Mouse (Mus musculus) heart, adult 11 months (tissue): ENCODE data around the gene Gsto1.

Source experiments
- DNase-seq: peaks from one replicate; pipeline ENCODE4 v3.0.0; 2022

Gsto1 gene

DNA sequence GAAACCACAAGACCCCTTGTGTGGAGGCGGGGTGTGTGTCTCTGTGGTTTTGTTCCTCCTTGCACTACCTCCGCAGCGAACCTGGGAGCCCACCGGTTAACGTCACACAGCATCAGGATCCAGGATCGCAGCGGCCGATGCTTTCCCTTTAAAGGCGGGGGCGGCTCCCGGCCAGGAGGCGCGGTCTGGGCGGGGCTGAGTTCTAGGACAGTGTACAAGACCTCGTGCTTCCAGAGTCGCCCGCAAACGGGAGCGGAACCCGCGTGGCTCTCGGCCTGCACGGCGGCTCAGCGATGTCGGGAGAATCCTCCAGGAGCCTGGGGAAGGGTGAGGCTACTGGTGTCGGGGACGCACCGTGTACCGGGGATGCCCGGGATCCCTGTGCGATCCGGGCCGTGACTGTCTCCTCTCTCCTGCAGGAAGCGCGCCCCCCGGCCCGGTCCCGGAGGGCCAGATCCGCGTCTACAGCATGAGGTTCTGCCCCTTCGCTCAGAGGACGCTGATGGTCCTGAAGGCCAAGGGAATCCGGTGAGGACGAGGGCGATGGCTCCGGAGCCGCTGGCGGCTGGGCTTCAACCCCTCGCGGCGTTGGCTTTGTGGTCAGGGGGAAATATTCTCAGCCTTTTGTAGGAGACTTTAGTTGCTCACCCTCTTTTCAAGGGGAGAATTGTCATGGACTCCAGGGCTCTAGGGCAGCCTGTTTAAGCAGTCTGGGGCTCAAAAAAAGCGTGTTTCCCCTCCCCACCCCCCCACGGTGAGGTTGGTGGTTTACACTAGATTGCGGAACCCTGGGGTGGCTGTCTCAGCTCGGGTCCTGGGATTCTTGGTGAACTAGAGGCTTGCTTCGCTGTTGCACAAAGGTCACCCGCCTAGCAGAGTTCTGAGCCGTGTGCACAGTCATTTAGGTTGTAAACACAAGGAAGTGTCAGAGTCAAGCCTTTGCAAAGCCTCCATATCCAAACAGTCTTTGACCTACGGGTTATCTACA lies at the start of gene Gsto1:
Gsto1 (plus strand) TSS at position 175 of the 988 bp plus-strand sequence.
- DNase-seq: peak; percentile 99

DNA sequence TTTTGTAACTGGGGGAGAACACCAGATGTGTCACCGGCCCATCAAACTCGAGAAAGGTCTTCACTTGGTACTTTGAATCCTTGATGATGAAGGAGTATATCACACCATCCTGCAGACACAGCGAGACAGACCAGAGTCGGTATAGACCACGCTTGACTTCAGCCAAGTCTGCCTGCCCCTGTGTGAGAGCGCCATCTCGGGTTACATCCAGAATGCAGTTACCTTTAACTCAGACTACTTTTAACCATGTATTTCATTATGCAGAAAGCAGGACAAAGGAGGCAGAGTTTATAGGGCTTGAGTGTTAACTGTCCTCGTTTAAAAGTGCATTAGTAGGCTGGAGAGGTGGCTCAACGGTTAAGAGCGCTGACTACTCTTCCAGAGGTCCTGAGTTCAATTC lies 42.7 kb upstream of the Gsto1 start:
- peak; percentile 29 for DNase-seq

DNA sequence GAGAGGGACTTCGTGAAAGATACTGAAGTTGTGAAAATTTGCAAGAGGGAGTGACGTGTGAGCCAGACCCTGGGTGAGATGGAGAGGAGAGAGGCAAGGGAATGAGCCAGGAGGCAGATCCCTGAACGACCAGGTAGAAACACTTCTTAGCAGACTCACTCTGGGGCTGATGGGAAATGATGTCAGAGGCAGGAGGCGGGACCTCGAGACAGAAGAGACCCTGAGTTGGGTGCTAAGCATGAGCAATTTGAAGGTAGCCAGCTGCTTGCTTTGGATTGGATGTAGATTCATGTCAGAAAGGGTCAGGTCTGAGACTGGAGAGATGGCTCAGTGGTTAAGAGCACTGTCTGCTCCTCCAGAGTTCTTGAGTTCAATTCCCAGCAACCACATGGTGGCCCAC lies 40.0 kb upstream of the Gsto1 start:
- peak; percentile 81 for DNase-seq

DNA sequence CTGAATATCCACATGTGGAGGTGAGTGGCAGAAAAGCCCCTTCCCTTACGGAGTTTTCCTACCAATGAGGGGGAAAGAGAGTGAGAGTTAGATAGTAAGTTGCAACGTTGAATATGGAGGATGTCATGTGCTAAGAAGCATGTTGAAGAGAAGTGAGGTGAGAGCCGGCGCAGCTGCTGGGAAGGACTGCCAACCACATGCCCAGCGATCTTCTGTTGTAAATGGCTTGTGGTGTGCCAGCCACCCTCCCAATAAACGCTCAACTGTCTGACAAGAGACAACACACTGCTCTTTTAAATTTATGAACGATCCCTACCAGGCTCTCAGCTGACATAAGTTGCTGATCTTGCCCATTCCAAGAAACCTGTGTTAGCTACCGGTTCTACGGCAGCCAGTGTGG lies 37.1 kb upstream of the Gsto1 start:
- peak; percentile 65 for DNase-seq

DNA sequence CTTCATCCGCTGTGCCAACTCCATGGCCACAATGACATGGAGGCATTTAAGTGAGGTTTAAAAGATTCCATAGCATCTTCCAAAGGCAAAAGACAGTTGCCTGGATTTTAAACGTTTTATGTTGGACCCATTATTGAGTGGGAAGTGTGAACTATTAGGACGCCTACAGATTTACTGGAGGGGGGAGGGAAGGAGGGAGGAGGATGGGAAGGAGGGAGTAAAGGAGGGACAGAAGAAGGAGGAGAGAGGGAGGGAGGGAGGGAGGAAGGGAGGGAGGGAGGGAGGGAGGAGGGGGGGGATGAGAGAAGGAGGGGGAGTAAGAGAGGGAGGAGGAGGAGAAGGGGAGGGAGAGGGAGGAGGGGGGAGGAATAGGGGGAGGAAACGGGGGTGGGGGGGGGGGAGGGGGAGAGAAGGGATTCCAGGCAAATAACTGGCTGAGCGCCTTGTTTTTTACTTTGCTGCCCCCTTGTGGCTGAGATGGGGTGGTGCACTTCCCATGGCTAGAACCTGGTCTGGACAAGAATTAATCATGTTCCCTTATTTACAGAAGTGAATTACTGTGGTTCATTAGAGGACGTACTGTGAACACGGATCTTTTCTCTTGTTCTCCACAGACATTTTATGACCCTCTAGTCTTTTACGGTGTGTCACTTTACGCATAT lies 33.8 kb upstream of the Gsto1 start:
- peak; percentile 89 for DNase-seq

DNA sequence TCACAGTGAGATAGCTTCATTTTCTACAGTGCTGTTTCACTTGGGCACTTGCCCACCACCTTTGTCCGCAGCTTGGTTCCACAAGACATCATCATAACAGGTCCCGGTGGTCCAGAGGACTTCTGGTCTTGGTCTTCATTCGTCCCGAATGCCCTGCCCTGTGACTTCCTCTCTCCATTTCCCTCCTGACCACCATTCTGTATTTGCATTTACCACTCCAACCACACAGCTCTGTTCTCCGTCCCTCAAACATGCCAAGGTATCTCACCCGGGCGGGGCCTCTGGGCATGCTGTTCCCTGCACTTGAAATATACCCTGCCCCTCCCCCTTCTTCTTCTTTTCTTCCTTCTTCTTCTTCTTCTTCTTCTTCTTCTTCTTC lies 33.3 kb upstream of the Gsto1 start:
- DNase-seq: peak; percentile 78

DNA sequence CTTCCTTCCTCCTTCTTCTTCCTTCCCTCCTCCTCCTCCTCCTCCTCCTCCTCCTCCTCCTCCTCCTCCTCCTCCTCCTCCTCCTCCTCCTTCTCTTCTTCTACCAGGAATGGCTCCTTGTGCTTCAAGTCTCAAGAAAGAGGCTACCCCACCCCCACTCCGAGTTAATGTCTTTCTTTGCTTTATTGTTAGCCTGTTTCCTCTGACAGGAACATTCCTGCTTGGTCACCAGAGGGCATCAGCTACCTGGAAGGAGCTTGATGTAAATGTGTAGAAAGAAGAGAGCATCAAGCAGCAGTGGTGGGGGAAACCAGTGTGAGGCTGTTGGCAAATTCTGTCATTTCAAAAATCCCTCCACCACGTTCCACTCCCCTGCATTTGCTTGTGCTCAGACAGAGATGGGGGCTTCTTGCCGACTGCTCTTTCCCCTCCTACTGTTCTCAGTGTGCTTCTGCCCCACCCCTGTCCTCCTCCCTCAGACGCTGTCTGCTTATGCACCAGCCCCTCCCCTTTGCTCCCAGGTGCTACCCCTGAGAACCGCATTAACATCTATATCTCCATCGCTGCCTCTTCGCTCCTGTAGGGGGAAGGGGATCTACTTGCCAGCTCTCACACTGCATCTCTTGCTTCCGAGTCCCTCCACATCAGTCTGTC lies 32.5 kb upstream of the Gsto1 start:
- peak; percentile 84 for DNase-seq

DNA sequence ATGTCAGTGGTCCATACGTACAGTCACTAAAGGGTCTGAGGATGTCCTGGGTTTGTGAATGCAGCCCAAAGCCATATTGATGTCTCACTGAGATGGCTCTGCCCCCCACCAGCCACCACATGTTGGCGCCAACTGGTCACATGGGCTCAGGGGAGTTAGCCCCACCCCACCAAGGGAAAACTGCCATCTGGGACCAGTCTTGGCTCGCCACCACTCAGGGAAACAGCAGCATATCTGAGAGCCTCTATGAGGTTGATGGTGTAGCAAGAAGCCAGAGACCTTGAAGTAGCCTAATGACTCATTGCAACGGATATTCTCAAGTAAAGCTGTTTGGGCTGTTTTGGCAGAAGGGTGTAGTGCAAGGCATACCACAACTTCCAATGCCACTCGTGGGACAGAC lies 30.7 kb upstream of the Gsto1 start:
- DNase-seq: peak; percentile 80

DNA sequence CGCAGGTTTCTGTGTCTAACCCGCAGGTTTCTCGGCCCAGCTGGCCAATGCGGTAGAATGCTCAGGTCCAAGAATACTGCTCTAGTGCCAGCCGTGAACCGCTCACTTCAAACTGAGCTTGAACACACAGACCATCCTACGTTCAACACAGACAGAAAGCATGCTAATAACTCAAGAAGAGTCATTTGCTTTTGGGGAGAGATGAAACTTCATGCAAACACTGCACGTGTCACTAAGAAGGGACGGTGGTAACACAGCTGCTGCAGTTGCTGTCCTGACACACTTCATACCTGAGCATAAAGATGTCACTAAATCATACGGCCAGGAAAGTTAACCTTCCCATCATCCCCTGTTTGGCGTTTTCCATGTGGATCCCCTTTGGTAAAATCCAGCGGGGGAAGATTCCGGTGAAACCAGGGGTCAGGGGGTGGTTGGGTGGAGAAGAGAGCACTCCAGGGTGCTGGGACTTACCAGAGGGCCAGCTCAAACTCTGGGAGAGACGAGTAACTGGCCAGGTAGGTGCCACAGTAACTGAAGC lies 24.8 kb upstream of the Gsto1 start:
- DNase-seq: peak; percentile 74

DNA sequence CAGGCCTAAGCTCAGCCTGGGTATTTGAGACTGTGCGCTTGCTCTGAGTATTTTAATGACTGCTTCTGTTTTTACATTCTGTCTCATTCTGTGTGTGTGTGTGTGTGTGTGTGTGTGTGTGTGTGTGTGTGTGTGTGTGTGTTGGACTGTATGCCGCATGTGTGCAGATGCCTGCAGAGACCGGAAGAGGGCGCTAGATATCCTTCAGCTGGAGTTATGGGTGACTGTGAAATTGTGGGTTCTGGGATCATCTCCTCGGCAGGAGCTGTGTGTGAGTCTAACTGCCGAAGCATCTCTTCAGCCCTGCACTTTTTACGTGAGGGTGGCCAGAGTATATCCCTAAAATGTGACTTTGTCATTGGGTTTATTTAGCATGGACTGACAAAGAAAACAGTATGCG lies 23.7 kb upstream of the Gsto1 start:
- DNase-seq: peak; percentile 74

DNA sequence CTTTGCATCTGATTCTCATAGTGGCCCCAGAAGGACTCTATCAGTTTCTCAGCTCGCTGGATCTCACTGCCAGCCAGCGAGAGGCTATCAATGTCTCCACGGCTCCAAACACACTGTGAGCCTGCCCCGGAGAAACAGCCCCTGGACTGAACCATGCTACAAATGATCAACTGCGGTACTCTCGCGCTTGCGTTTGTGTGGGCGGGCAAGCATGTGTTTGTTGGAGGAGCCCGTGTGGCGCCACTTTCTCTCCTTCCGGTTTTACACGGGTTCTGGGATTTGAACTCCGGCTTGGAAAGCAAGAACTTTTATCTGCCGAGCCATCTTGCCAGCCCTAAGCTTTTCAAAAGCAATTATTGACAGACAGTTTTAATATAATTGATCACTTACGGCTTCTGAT lies 22.5 kb upstream of the Gsto1 start:
- peak; percentile 79 for DNase-seq

DNA sequence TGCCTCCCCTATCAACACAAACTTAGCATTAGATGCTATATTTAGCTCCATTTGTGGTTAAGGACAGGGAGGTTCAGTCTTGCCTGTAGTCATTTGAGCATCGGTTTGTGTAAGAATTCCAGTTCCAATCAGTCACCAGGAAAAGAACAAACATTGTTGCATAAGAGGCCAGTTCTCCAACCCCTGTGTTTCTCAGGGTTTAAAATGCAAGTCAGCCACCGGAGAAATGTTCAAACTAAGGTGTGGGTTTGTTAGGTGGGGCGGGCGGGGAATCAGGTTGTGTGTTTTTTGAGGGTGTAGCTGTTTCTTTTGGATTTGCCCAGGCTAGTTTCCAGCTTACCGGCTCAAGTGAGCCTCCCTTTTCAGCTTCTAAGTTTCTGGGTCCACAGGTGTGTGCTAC lies 20.2 kb upstream of the Gsto1 start:
- DNase-seq: no peak

DNA sequence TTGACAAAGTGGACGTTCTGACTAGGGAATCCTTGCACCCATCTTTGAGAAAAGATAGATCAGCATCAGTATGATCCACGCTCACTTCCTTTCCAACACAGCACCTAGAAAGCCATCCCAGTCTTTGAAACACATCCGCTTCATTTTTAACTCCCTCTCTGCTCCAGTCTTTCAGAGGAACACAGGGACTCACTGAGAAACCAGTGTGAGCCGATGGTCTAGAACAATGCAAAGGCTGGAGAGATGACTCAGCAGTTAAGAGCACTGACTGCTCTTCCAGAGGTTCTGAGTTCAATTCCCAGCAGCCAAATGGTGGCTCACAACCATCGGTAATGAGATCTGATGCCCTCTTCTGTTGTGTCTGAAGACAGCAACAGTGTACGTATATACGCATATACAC lies 19.0 kb upstream of the Gsto1 start:
- DNase-seq: peak; percentile 40

DNA sequence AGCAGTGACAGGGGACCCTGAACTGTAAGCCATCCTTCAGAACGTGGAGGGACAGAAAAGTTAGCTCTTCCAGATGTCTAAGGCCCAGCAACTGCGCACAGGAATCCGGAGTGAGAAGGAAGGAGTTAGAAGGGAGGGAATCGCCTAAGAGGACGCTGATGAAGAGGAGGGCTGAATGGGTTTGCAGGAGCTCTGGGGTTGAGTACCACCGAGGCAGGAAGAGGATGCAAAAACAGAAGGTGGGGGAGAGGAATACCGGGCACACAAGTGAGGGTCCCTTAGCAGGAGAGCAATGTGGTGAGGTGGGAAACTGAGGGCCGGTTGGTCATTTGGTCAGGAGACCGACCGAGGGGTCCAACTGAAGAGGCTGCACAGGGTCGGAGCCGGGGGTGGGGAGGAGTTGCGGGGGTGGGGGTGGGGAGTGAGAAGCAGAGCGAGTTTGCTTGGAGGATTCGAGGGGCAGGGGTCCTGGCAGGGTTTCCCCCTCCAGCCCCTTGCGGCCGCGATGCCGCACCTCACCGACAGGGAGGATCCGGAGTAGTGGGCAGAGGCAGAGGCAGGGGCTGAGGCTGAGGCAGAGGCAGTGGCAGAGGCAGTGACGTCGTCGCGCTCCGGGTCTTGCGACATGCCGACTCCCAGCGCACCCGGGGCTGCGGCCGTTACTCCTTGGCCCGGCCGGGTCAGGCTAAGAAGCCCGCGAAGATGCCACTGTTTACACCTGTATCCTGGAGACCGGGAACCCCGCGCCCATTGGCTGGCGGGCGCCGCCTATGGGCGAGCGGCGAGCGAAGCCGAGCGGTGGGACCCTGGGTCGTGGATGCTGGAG lies 17.9 kb upstream of the Gsto1 start:
- peak; percentile 95 for DNase-seq

DNA sequence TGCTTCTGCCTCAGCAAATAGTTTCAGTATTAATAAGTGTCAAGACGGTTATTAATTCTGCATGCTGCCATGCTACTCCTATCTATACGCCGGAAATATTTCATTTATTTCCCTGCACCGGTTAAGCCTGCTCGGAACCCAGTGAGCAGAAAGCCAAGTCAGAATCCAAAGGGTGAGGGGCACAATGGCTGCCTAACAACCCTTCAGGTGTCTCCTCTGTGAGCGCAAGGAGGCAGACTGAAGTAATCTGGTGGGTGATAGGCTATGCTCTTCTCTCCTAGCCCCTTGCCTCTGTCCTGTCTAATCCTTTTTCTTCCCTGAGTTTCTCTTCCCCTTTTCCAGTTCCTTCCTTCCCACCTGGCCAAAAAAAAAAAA lies 17.3 kb upstream of the Gsto1 start:
- DNase-seq: no peak

DNA sequence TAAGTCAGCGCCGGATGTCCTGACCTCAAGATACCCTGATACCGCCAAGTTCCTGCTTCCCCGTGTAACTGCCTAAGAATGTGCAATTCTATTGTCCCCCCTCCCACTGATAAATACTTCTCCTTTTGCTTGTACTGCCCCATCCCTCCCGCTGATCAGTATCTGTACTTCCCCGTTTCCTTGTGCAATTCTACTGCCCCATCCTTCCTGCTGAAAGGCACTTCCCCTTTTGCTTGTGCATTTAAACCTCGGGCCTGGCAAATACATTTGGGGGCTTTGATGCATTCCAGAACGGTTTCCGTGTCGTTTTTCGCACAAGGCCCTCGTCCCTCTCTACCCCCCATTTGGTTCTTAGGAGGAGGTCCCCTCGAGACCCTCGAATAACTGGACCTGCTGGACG lies 13.5 kb upstream of the Gsto1 start:
- peak; percentile 66 for DNase-seq

DNA sequence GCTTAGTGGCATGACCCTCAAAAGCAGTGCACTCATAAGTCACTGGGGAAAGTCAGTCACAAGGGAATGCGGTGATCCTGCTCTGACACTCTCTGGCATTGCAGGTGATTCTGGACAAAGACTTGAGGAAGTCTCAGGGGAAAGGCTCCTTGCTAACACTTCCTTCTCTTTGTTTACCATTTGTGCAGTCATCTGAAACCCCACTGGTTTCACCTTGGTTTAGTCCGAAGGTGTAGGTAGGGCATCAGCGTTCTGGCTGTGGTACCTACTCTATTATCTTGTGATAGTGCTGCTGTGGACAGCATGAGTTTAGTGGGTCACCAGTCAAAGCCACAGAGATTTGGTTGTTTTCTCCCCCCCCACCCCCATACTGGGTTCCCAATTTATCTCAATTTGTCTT lies 5.0 kb upstream of the Gsto1 start:
- peak; percentile 64 for DNase-seq

DNA sequence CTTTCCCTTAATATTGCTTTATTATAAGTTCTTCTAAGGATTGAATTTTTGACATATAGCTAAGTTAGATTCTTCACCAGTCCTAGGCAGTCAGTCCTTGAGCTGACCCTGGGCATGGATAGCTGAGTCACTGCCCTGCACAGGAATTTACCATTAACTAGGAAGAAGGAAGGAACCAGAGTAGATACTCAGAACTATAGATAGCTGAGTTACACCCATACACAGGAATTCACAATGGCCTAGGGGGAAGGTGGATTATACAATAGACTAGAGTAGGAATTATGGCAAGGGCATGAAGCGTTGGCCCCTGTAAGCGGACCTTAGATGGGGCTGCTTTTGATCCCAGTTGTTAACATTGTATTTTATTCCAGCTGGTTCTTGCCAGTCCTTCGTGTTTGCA lies 2.6 kb upstream of the Gsto1 start:
- DNase-seq: peak; percentile 50

DNA sequence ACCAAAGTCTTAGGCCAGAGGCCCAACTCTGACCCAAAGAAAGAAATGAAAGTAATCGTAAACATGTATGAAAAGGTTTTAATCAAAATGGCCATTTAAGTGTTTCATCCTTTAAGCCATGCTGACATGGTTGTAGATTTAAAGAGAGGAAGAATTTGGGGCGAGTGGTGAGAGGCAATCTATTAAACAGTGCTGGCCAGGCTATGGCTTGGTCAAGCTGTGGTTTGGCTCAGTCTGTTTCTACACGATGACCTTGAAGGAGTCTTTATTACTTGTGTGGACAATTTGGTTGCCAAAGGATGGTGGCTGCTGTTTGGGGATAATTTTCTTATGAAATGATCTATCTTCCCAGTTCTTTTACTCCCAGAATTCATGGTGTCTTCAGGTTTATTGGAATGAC lies 1.7 kb upstream of the Gsto1 start:
- DNase-seq: no peak

DNA sequence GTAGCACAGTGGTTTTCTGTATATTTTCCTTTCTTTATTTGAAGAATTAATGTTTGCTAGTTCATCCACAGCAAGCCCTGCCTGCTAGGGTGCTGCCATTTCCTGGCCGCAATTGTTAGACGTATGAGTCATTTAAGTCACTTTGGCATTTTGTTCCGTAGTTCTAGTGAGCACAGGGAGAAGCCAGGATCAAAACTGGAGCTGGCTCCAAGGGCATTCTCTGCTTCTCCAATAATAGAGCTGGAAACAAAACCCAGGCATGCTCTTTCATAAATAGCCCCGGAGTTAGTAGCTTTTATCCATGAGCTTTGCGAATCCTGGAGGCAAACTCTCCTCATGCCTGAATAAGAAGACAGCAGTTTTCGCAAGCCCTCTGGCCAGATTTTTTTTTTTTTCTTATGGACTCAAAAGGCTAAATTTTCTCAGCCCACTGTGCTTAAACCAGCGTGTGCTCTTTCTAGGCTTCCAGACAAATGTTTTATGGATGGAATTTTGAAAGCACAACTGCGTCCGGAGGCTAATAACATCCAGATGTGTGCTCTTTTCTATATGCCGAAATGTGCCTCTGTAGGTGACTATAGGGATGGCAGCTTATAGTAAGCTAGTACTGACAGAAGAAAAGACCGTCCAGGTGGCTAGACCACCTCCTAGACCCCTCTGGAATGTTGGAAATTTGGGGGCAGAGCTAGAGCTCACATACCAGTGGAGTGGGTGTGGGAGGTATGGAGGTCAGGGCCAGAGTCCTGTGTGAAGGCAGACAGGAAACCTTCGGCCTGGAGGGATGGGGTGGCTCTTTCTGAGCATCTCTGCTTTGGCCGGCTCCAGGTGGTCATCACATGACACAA lies 597 bp upstream of the Gsto1 start:
- peak; percentile 93 for DNase-seq
